Mouse (Mus musculus) olfactory bulb, adult 2 months (tissue): Measurements from ENCODE around the gene Slc39a8. TPM values are rescaled to one million over a fixed set of nuclear protein-coding genes. Genes with fewer than 3 reads are reported as not detected.

Experiments
- H3K27ac ChIP-seq: fragments of 200-500 bp; 2 replicates; pipeline ENCODE4 v1.5.1; 2012; ENCODE audit warnings: low read depth, low read length; ENCODE audit not compliant: insufficient read depth
- H3K4me1 ChIP-seq: fragments of 200-500 bp; 2 replicates; pipeline ENCODE4 v1.6.1; 2012; ENCODE audit warnings: low read length; ENCODE audit not compliant: control insufficient read depth, insufficient read depth
- H3K4me3 ChIP-seq: fragments of 200-500 bp; 2 replicates; pipeline ENCODE4 v1.5.1; 2012; ENCODE audit warnings: mild to moderate bottlenecking, low read depth, low read length, moderate library complexity; ENCODE audit not compliant: insufficient read depth
- CTCF ChIP-seq: fragments of 200-500 bp; IDR thresholded peaks from 2 replicates; pipeline ENCODE4 v1.5.1; 2012; ENCODE audit warnings: low read depth, mild to moderate bottlenecking, low read length, moderate library complexity; ENCODE audit not compliant: insufficient read depth
- POLR2A ChIP-seq: fragments of 200-500 bp; IDR thresholded peaks from 2 replicates; pipeline ENCODE4 v1.6.1; 2012; ENCODE audit warnings: mild to moderate bottlenecking, low read depth, low read length, moderate library complexity; ENCODE audit not compliant: insufficient read depth
- WGBS: fragments of 180-500 bp; shearing (Covaris S2); methylation state at CpG from one replicate; pipeline ENCODE4 v1.1.7; 2018; 5-methylcytosine and 5-hydroxymethylcytosine counted together
- polyA plus RNA-seq: library from polyadenylated mRNA; stranded (reverse); fragments of >200 nt; gene quantifications from 2 replicates; pipeline ENCODE4 v1.2.4, GENCODE M21; 2012; ENCODE audit warnings: low replicate concordance; ENCODE audit not compliant: missing spikeins, insufficient read depth, insufficient read length

Gene Slc39a8
- polyA plus RNA-seq, 1 experiment, result not detected

DNA sequence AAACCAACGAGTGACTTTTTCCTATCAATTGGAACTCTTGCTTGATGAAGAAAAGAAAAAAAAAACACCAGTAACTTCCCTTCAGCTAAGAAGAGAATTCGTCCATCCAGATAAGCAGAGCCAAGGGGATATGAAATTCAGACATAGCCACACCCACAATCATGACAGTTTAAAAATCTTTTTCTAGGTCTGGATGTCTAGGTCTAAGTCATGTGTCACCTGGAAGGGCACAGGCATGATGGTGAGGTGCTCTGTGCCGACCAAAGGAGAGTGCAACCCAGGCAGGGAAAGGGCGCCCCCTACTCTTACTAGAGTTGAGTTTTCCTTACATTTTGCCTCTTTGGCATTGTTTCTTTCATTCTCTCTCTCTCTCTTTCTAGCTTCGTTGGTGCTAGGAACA, 18.1 kb downstream of the Slc39a8 start:
- Histone ChIP-seq H3K4me3 (no peak overlapping the region), H3K27ac (no peak overlapping the region), H3K4me1 (no peaks in the 10 kb centered on the region)
- 73% methylated on average over 5 of the region's 5 CpGs for WGBS
- TF ChIP-seq CTCF (no peak), POLR2A (no peak)

DNA sequence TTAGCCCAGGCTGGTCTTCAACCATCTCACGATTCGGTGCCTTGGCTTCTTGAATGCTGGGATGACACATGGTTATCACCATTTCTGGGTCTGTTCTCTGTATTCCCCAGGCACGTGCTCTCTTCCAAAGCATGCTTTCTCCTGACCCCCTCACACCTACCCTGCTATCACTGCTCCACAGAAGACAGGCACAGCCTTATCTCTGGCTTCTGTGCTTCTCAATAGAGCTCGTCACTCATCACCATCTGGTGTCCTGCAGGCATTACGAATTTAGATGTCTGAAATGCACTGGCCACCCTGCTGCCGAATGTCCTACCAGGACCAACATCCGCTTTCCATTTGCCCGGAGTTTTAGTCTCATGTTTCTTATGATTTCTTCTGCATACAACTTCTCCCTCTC, 18.6 kb downstream of the Slc39a8 start:
- Histone ChIP-seq H3K4me3 (no peak overlapping the region), H3K4me1 (no peaks in the 10 kb centered on the region), H3K27ac (no peak overlapping the region)
- 91% methylated on average over 8 of the region's 8 CpGs for WGBS
- TF ChIP-seq CTCF, result no peak
- TF ChIP-seq POLR2A, result no peak

DNA sequence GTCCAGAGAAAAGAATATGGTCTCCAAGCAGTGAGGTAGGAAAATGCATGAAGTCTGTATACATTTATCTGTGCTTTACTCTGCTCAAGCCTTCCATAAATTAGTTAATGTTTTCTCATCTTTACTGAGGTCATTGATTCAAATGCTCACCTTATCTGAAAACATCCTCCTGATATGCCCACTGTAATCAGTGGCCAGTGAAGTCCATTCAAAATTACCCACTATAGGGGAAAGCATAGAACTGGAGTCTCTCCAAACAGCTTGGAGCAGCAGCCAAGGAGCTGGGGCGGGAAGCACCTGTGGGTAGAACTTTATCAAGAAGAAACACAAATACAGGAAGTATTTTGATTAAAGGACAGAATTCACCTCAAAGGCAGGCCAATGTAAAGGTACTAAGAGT, 19.8 kb downstream of the Slc39a8 start:
- Histone ChIP-seq H3K27ac (no peak overlapping the region), H3K4me3 (no peak overlapping the region), H3K4me1 (no peaks in the 10 kb centered on the region)
- 95% methylated on average over 1 of the region's 1 CpGs for WGBS
- TF ChIP-seq CTCF, result no peak
- TF ChIP-seq POLR2A, result no peak

DNA sequence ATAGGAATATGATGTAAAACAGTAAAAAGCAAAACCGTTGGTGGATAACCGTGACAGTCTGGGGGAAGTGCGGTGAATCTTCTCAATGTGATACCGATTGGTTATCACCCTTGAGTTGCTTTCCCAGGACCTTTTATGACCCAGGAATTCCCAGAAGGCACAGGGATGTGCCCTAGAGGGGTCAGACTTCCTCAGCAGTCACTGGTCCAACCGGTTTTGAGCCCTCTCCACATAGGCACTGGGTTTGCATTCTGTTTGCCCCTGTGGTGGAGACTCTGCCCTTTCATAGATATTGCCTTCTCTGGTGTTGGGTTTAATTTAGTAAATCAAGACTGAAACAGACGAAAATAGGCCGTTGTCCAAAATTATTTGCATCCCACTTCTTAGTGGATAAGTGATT, 20.8 kb downstream of the Slc39a8 start:
- WGBS, result 80% methylated on average over 7 of the region's 7 CpGs

DNA sequence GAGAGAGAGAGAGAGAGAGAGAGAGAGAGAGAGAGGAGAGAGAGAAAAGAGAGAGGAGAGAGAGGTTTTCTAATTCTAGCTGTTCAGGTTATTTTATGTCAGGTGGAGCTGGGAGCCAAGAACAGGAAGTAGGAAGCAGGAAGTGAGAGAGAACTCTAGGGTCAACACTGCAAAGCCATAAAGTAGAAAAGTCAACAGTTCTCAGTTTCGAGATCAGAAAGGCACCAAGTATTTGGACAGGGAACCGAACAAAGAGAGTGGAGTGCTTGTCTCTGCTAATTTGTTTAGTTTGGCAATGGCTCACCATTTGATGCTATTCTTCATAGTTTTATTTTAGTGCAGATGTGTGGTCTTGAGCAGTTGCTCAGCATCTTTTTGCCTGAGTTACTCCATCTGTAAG, 26.5 kb downstream of the Slc39a8 start:
- WGBS, result 79% methylated on average over 2 of the region's 2 CpGs
- H3K4me3 ChIP-seq, result no peak overlapping the region
- H3K4me1 ChIP-seq, result no peaks in the 10 kb centered on the region
- H3K27ac ChIP-seq, result no peak overlapping the region
- TF ChIP-seq CTCF, result no peak
- no peak for TF ChIP-seq POLR2A

More for the DNA sequence above, 20.8 kb downstream of the Slc39a8 start:
- Histone ChIP-seq H3K4me1 (no peaks in the 10 kb centered on the region), H3K4me3 (no peak overlapping the region), H3K27ac (no peak overlapping the region)
- no peak for TF ChIP-seq CTCF
- no peak for TF ChIP-seq POLR2A

DNA sequence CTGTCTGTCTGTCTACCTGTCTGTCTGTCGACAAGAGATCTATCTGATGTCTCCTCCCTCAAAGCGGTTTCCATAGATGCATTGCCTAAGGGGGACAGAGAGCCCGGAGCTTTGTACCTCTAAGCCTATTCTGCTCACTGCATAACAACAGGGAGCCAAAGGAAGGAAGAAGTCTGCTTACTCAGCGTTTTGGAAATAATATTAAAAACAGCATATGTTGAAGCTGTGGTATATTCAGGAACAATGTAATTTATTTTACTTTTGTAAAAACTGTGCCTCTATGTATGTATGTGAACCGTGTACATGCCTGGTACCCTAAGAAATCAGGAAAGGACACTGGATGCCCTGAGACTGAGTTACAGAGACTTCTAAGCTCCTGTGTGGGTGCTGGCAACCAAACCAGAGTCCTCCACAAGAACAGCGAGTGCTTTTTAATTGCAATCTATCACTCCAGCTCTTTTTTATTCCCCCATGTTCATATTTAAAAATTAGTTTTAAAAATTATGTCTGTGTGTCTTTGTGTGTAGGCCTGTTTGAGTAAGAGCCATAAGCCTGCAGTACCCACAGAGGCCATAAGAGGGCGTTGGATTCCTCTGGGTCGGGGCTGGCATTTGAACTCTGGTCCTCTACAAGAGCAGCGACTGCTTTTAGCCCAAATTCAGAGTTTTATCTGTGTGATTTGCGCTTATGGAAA, 28.7 kb downstream of the Slc39a8 start:
- H3K27ac ChIP-seq, result no peak overlapping the region
- no peak for TF ChIP-seq POLR2A
- TF ChIP-seq CTCF, result no peak
- WGBS, result 84% methylated on average over 10 of the region's 10 CpGs
- H3K4me1 ChIP-seq, result no peaks in the 10 kb centered on the region
- no peak overlapping the region for H3K4me3 ChIP-seq

DNA sequence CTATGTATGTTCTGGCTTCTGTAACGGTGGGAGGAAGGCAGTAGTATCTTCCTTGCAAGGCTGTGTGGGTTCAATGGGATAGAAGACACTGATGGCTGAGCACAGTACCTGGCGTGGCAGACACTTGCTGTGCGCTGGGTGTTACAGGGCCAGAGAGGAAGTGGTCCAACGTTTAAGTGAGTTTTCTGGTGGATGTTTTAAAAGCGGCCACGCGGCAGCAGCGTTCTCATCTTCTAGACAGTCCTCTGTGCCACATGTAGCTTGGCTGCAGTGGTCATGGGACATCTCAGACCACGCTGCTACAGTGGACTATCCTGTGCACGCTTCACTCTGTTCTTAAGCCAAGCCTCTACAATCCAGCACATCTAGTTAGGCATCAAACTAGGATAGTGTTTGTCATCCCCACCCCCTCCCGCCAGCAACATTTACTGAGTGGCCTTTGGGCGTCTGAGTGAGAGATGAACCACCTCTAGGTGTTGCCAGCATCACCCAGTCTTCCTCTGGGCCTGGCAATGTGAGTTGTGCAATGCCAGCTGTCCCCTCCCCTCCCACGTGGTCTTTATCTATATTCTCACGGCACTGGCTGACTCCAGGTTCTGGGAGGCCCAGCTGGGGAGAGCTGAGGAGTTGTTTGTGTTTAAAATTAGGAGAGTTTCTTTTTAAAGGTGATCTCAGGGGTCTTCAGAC, 29.4 kb downstream of the Slc39a8 start:
- no peak overlapping the region for H3K4me3 ChIP-seq
- no peak overlapping the region for H3K27ac ChIP-seq
- no peaks in the 10 kb centered on the region for H3K4me1 ChIP-seq
- WGBS, result 92% methylated on average over 14 of the region's 14 CpGs
- TF ChIP-seq CTCF, result no peak
- no peak for TF ChIP-seq POLR2A

DNA sequence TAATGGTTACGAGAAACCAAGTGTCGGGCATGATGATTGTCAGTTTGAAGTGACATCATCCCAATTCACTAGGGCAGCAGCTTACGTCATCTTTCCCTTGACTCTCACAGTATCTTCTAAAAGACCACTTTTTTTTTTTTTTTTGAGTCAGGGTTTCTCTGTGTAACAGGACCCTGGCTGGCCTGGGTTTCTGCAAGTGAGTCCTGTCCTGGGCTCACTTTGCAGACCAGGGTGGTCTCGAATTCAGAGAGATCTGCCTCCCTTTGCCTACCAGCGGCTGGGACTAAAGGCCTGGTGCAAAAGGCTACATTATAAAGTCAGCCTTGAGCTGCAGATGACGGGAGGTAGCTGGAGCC, 29.9 kb downstream of the Slc39a8 start:
- no peak for TF ChIP-seq CTCF
- no peak for TF ChIP-seq POLR2A
- Histone ChIP-seq H3K4me1 (no peaks in the 10 kb centered on the region), H3K4me3 (no peak overlapping the region), H3K27ac (no peak overlapping the region)
- 97% methylated on average over 6 of the region's 6 CpGs for WGBS

DNA sequence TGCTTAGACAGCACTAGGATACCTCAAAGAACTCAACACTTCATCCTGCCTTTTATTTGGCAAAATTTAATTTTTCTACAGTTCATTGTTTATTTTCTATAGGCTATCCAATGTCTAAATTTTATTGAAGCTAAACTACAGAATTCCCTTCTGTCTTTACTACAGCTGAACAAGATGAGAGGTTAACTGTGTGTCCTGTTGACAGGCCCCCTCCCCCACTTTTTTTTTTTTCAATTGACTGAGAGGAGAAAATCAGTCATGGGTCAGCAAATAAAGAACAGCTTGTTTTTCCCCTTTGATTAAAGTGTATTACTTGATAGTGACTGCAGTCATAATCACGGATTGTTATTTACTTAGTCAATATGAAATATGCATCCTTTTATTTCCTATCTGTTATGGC, 31.2 kb downstream of the Slc39a8 start:
- Histone ChIP-seq H3K4me1 (no peaks in the 10 kb centered on the region), H3K27ac (no peak overlapping the region), H3K4me3 (no peak overlapping the region)
- TF ChIP-seq CTCF (no peak), POLR2A (no peak)
- WGBS, result 74% methylated on average over 1 of the region's 1 CpGs
